In the genomic region with DNA sequence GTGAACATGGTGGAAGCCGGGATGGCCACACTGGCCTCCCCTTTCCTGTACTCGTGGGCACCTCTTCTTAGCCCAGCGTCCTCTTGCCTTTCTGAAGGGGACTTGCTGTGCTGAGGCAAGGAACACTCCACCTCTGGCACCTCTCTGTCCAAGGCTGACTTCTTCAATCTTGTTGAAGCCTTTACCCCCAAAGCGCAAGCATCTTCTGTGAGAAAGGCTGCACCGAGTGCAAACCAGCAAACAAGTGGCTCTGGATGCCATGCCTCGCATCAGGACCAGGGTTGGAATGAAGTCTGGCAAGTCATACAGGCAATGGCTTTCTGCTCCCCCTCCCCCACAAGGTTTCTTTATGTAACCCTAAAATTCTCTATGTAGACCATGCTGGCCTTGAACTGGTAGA, we compare ENCODE assay signal across 23 mouse cellular contexts. TPM values are rescaled to one million over a fixed set of nuclear protein-coding genes. Genes with fewer than 3 reads are reported as not detected.
A peak's percentile ranks its signal among the peaks of the same experiment; 100 is the strongest.
DNase-seq lines count a peak whose midpoint lies in the region; ATAC-seq and TF ChIP-seq lines count a peak whose summit lies in the region.
"Had no signal": no experiment of that assay in that cellular context is flagged by ENCODE, and none has a peak within 500 bp of the region (broad histone marks: within the 10 kb centered on the region; RNA-seq: fewer than 3 reads in every experiment).

No protein-coding gene starts in this region.

- H3K27me3 ChIP-seq in embryonic facial prominence, embryonic 12.5 days = no peaks in the 10 kb centered on the region
- H3K27me3 ChIP-seq in embryonic facial prominence, embryonic 10.5 days (replicated peaks; ENCODE audit: low read depth, poor library complexity, severe bottlenecking) = no peaks in the 10 kb centered on the region
- H3K27me3 ChIP-seq in heart, embryonic 13.5 days (replicated peaks) = no peaks in the 10 kb centered on the region
- no peaks in the 10 kb centered on the region for H3K27me3 ChIP-seq in lung, embryonic 14.5 days (ENCODE audit: insufficient read depth, low read length)
- no peaks in the 10 kb centered on the region for H3K27me3 ChIP-seq in embryonic facial prominence, embryonic 15.5 days
- H3K27me3 ChIP-seq: CH12.LX; forebrain, embryonic 13.5 days; intestine, embryonic 15.5 days; liver, embryonic 13.5 days; neural tube, embryonic 12.5 days had no signal

- 81% methylated on average over 6 of the region's 6 CpGs for WGBS in embryonic facial prominence, embryonic 12.5 days
- 84% methylated on average over 6 of the region's 6 CpGs for WGBS in embryonic facial prominence, embryonic 10.5 days
- WGBS in heart, embryonic 13.5 days = 69% methylated on average over 6 of the region's 6 CpGs
- whole genome bisulfite sequencing in lung, embryonic 14.5 days = 75% methylated on average over 6 of the region's 6 CpGs
- WGBS in embryonic facial prominence, embryonic 15.5 days = 68% methylated on average over 6 of the region's 6 CpGs

- peaks cover 10% of the 10 kb centered on the region; the same call in 1 of the 2 replicates for H3K4me1 ChIP-seq in embryonic facial prominence, embryonic 12.5 days
- peaks cover 18% of the 10 kb centered on the region for H3K4me1 ChIP-seq in embryonic facial prominence, embryonic 10.5 days
- peaks cover 9% of the 10 kb centered on the region for H3K4me1 ChIP-seq in heart, embryonic 13.5 days
- no peaks in the 10 kb centered on the region for H3K4me1 ChIP-seq in lung, embryonic 14.5 days (ENCODE audit: insufficient read depth)
- H3K4me1 ChIP-seq in embryonic facial prominence, embryonic 15.5 days = peaks cover 8% of the 10 kb centered on the region; the same call in 1 of the 2 replicates
- H3K4me1 ChIP-seq: forebrain, embryonic 13.5 days; neural tube, embryonic 12.5 days had no signal

- ATAC-seq in embryonic facial prominence, embryonic 12.5 days (ENCODE audit: insufficient number of reproducible peaks, insufficient read depth, low FRiP score, low TSS enrichment) = no peak
- no peak for ATAC-seq in heart, embryonic 13.5 days (ENCODE audit: extremely low read depth, insufficient number of reproducible peaks, low FRiP score, low TSS enrichment)
- 0 out of 2 replicates have a peak, but pooled peaks have one; percentile 2 for ATAC-seq in lung, embryonic 14.5 days (ENCODE audit: insufficient read depth)
- no peak for ATAC-seq in embryonic facial prominence, embryonic 15.5 days (ENCODE audit: insufficient number of reproducible peaks, low FRiP score, low TSS enrichment, low read depth)
- ATAC-seq: activated CD4-positive, CD25-positive, alpha-beta regulatory T cell, adult 4 months had no signal

- H3K9ac ChIP-seq in embryonic facial prominence, embryonic 12.5 days = no peak overlapping the region
- no peak overlapping the region for H3K9ac ChIP-seq in heart, embryonic 13.5 days
- no peak overlapping the region for H3K9ac ChIP-seq in lung, embryonic 14.5 days
- no peak overlapping the region for H3K9ac ChIP-seq in embryonic facial prominence, embryonic 15.5 days
- H3K9ac ChIP-seq: forebrain, embryonic 13.5 days; intestine, embryonic 15.5 days; liver, embryonic 13.5 days; neural tube, embryonic 12.5 days had no signal

- H3K4me2 ChIP-seq in embryonic facial prominence, embryonic 12.5 days (replicated peaks) = peak overlapping the region; percentile 8; the same call in 1 of the 2 replicates
- peak overlapping the region; percentile 46; the same call in 1 of the 2 replicates for H3K4me2 ChIP-seq in heart, embryonic 13.5 days
- H3K4me2 ChIP-seq in lung, embryonic 14.5 days = no peak overlapping the region
- no peak overlapping the region for H3K4me2 ChIP-seq in embryonic facial prominence, embryonic 15.5 days (replicated peaks)
- H3K4me2 ChIP-seq: forebrain, embryonic 13.5 days; intestine, embryonic 15.5 days; liver, embryonic 13.5 days; neural tube, embryonic 12.5 days had no signal

- intact Hi-C loops in heart, postnatal 10 days (cut with DNase I) = loop anchor here (10.0 kb wide), 1 partner anchor 340 kb away; a partner anchor contains a TSS

- H3K4me3 ChIP-seq in embryonic facial prominence, embryonic 12.5 days = no peak overlapping the region
- no peak overlapping the region for H3K4me3 ChIP-seq in embryonic facial prominence, embryonic 10.5 days
- H3K4me3 ChIP-seq in heart, embryonic 13.5 days = no peak overlapping the region
- H3K4me3 ChIP-seq in lung, embryonic 14.5 days (ENCODE audit: low read depth, low read length) = no peak overlapping the region
- H3K4me3 ChIP-seq in embryonic facial prominence, embryonic 15.5 days (replicated peaks) = no peak overlapping the region
- H3K4me3 ChIP-seq: forebrain, embryonic 13.5 days; hindbrain, embryonic 10.5 days; intestine, embryonic 15.5 days; layer of hippocampus, adult 2 months; left cerebral cortex, adult 2 months; liver, embryonic 13.5 days; neural tube, embryonic 12.5 days had no signal

- no peak for DNase-seq in embryonic facial prominence, embryonic 10.5 days (ENCODE audit: low spot score)
- DNase-seq in heart, postnatal 10 days = no peak
- DNase-seq in lung, embryonic 14.5 days = no peak
- no peak for DNase-seq in lung, postnatal 4 days
- DNase-seq in spleen, postnatal 14 days (ENCODE audit: low spot score in 2 of 2) = no peak
- DNase-seq: adrenal gland, adult 2 months; cerebellum, adult 18-20 months; cerebellum, postnatal 10 days; liver, embryonic 13.5 days; lung, adult 18-20 months; right cerebral cortex, postnatal 4 days; thymus, postnatal 4 days had no signal

- no peaks in the 10 kb centered on the region for H3K36me3 ChIP-seq in embryonic facial prominence, embryonic 12.5 days
- H3K36me3 ChIP-seq in embryonic facial prominence, embryonic 10.5 days (replicated peaks) = no peaks in the 10 kb centered on the region
- H3K36me3 ChIP-seq in heart, embryonic 13.5 days = no peaks in the 10 kb centered on the region
- no peaks in the 10 kb centered on the region for H3K36me3 ChIP-seq in lung, embryonic 14.5 days (ENCODE audit: insufficient read depth)
- H3K36me3 ChIP-seq in embryonic facial prominence, embryonic 15.5 days = no peaks in the 10 kb centered on the region
- H3K36me3 ChIP-seq: hindbrain, embryonic 10.5 days; intestine, embryonic 15.5 days; liver, embryonic 13.5 days; neural tube, embryonic 12.5 days had no signal

- no peak overlapping the region for H3K27ac ChIP-seq in embryonic facial prominence, embryonic 12.5 days
- no peak overlapping the region for H3K27ac ChIP-seq in embryonic facial prominence, embryonic 10.5 days (replicated peaks)
- H3K27ac ChIP-seq in heart, embryonic 13.5 days (replicated peaks) = no peak overlapping the region
- H3K27ac ChIP-seq in lung, embryonic 14.5 days (ENCODE audit: low read depth) = no peak overlapping the region
- peak overlapping the region; percentile 22; the same call in 1 of the 2 replicates for H3K27ac ChIP-seq in embryonic facial prominence, embryonic 15.5 days (replicated peaks)
- H3K27ac ChIP-seq: forebrain, embryonic 13.5 days; hindbrain, embryonic 10.5 days; intestine, embryonic 15.5 days; layer of hippocampus, adult 2 months; left cerebral cortex, adult 2 months; liver, embryonic 13.5 days; neural tube, embryonic 12.5 days had no signal

- H3K9me3 ChIP-seq in embryonic facial prominence, embryonic 12.5 days = no peaks in the 10 kb centered on the region
- H3K9me3 ChIP-seq in embryonic facial prominence, embryonic 10.5 days = no peaks in the 10 kb centered on the region
- no peaks in the 10 kb centered on the region for H3K9me3 ChIP-seq in heart, embryonic 13.5 days
- no peaks in the 10 kb centered on the region for H3K9me3 ChIP-seq in lung, embryonic 14.5 days (ENCODE audit: low read depth, low read length)
- H3K9me3 ChIP-seq in embryonic facial prominence, embryonic 15.5 days (replicated peaks) = no peaks in the 10 kb centered on the region
- H3K9me3 ChIP-seq: forebrain, embryonic 13.5 days; hindbrain, embryonic 10.5 days; intestine, embryonic 15.5 days; liver, embryonic 13.5 days; neural tube, embryonic 12.5 days had no signal

- TF ChIP-seq CTCF in lung, embryonic 14.5 days (IDR thresholded peaks at IDR 0.05; ENCODE audit: low read depth) = no peak

RNA-seq across cellular contexts. Expression of a gene that starts 43.4 kb away (rescaled TPM):
- polyA plus RNA-seq in embryonic facial prominence, embryonic 12.5 days (2016; fragmentation: Nextera tagmentation; extraction: Ambion mirVana) = 454 and 487 TPM in 2 replicates
- polyA plus RNA-seq in embryonic facial prominence, embryonic 10.5 days (2016; fragmentation: Nextera tagmentation; extraction: Ambion mirVana) = 503 and 518 TPM in 2 replicates
- 309 and 332 TPM in 2 replicates for polyA plus RNA-seq in heart, embryonic 13.5 days (2015; fragmentation: Nextera tagmentation; extraction: Ambion mirVana)
- total RNA-seq in heart, postnatal 10 days (2021) = 100 to 1,000 TPM; 247 to 271 TPM
- polyA plus RNA-seq in lung, embryonic 14.5 days (2014; fragmentation: Nextera tagmentation; extraction: Ambion mirVana) = 503 and 516 TPM in 2 replicates
- 399 and 435 TPM in 2 replicates for polyA plus RNA-seq in embryonic facial prominence, embryonic 15.5 days (2015; fragmentation: Nextera tagmentation; extraction: Ambion mirVana)

Comparison
In these comparisons a context has a peak if more than half of its experiments do, and no peak if none do; other contexts are left out.
1. H3K4me2 ChIP-seq: peak in embryonic facial prominence, embryonic 12.5 days (single experiment) and heart, embryonic 13.5 days (single experiment); none in lung, embryonic 14.5 days (single experiment) and embryonic facial prominence, embryonic 15.5 days (single experiment).